Mouse (Mus musculus): ENCODE results near the gene Grik4.
A peak's percentile ranks its signal among the peaks of the same experiment; 100 is the strongest.

The Grik4 gene

GRCm38 (mm10) chr9:42732731-42733318 lies 211.5 kb downstream of the Grik4 start:
- no peak for DNase-seq

- DNase-seq = no peak
These were observed 215.8 kb downstream of the Grik4 start for GRCm38 (mm10) chr9:42728472-42728871.

GRCm38 (mm10) chr9:42727661-42728060 lies 216.6 kb downstream of the Grik4 start:
- DNase-seq = no peak

- DNase-seq = no peak
These were observed 217.1 kb downstream of the Grik4 start for GRCm38 (mm10) chr9:42727186-42727585.

GRCm38 (mm10) chr9:42724099-42724498 lies 220.2 kb downstream of the Grik4 start:
- no peak for DNase-seq

GRCm38 (mm10) chr9:42722501-42722900 lies 221.8 kb downstream of the Grik4 start:
- no peak for DNase-seq

GRCm38 (mm10) chr9:42721718-42722117 lies 222.6 kb downstream of the Grik4 start:
- no peak for DNase-seq

GRCm38 (mm10) chr9:42721146-42721545 lies 223.1 kb downstream of the Grik4 start:
- no peak for DNase-seq

- DNase-seq = no peak
These were observed 230.4 kb downstream of the Grik4 start for GRCm38 (mm10) chr9:42713912-42714311.

GRCm38 (mm10) chr9:42705848-42706247 lies 238.4 kb downstream of the Grik4 start:
- no peak for DNase-seq

- no peak for DNase-seq
These were observed 241.0 kb downstream of the Grik4 start for GRCm38 (mm10) chr9:42703191-42703854.

- DNase-seq = no peak
These were observed 241.8 kb downstream of the Grik4 start for GRCm38 (mm10) chr9:42702231-42703132.

- DNase-seq = no peak
These were observed 242.6 kb downstream of the Grik4 start for GRCm38 (mm10) chr9:42701729-42702128.

- DNase-seq = no peak
These were observed 251.3 kb downstream of the Grik4 start for GRCm38 (mm10) chr9:42693024-42693423.

- peak; percentile 79 for DNase-seq
These were observed 256.1 kb downstream of the Grik4 start for GRCm38 (mm10) chr9:42688143-42688542.

GRCm38 (mm10) chr9:42686104-42686503 lies 258.2 kb downstream of the Grik4 start:
- no peak for DNase-seq

- DNase-seq = no peak
These were observed 270.3 kb downstream of the Grik4 start for GRCm38 (mm10) chr9:42674017-42674412.

- DNase-seq = peak; percentile 1
These were observed 270.8 kb downstream of the Grik4 start for GRCm38 (mm10) chr9:42673385-42674016.

GRCm38 (mm10) chr9:42672982-42673381 lies 271.3 kb downstream of the Grik4 start:
- DNase-seq = no peak

- no peak for DNase-seq
These were observed 273.7 kb downstream of the Grik4 start for GRCm38 (mm10) chr9:42670619-42671018.

GRCm38 (mm10) chr9:42661481-42661880 lies 282.8 kb downstream of the Grik4 start:
- DNase-seq = no peak

- DNase-seq = peak; percentile 58
These were observed 291.5 kb downstream of the Grik4 start for GRCm38 (mm10) chr9:42652756-42653155.

- DNase-seq = no peak
These were observed 292.0 kb downstream of the Grik4 start for GRCm38 (mm10) chr9:42652309-42652708.
